Mouse (Mus musculus) CD4-positive helper T cell, adult 2 months (primary cell): ENCODE measurements around the gene Perm1.

Experiments used
- DNase-seq: peaks from one replicate; pipeline ENCODE4 v3.0.0-alpha.2; 2012; ENCODE audit warnings: low read depth, missing footprints, low spot score

Perm1 gene

DNA sequence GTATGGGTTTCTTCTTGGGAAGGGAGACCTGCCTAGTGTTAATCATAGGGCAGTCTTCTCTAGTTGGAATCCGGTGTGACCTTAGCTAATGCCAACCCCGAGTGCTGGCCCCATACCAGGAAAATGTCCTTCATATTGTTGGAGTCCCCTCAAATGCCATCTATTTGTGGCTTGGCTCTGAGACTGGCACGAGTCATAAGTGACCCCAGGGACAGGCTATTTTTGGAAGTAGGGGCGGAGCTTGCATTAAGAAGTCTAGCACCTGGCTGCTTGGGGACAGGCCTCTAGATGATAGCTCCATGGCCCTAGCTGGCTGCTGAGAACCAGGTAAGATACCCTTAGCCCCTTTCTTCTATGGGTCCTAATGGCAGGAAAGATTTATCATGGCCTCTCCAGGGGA is at the start of gene Perm1:
TSS of gene Perm1 (plus strand) at position 220 of the 400 bp plus-strand sequence.
- DNase-seq, result no peak

DNA sequence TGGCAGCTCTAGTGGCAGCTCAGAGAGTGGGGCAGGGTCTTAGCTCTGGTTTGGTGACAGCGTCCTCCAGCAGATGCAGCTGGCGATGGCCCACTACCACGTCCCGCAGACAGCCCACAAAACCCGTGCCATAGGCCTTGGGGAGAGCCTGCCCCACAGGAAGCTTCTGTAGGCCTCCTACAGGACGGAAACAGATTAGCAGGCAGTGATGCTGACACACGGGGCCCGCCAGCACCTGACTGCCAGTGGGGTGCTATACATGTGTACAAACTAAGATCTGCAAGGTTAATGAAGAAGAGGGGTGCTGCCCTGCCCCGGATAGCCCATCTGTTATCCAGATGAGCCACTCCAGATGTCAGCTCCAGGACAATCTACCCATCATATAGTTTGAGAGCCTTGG is 49.2 kb upstream of the Perm1 start:
- DNase-seq, result no peak

DNA sequence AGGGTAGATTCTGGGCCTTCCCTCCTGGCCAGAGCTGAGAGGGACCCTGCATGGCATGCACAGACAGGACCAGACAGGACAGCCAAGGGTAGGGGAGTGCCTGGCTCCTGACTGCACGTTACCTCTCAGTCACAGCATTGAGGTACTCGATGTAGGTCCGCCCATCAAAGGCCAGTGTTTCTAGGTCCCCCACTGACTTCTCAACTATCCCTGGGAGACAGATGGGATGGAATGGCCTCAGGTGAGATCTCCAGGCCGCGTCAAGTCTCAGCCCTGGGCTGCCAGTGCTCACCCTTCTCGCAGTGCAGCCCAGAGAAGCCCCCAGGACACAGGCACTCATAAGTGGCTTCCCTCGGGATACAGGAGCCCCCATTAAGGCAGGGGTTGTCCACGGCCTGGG is 47.1 kb upstream of the Perm1 start:
- DNase-seq, result no peak

DNA sequence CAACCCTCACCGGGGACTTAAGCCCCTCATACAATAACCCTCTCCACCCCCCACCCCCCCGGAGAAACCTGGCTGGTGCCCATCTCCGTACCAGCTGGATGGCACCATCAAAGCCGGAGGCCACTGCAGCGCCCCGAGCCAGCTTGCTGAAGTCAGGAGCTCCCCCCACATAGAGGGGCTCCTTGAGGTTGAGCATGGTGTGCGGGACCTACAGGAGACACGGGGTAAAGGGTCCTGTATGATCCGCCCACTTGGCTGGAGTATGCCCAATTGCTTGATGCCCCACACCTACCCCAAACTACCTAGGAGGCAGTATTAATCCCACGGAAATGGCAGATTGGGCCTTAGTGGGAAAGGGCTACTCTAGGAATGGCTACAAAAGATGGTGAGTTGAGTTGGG is 46.5 kb upstream of the Perm1 start:
- DNase-seq, result no peak

DNA sequence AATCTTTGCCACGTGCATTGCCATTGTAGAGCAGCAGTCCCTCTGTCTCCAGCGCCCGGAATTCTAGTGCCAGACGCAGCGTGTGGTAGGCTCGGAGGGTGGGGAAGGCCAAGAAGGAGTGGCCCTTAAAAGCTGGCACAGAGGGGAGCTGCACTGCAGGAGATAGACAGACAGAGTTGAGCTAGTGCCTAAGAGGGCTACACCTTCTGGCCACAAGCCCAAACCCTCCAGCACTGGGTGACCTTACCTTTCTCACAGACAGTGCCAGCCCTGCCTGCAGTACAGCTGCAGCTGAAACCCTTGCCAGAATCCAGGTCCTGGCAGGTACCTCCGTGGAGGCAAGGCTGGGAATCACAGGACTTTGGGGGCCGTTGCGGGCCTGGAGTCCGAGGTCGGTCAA is 43.8 kb upstream of the Perm1 start:
- DNase-seq, result no peak

DNA sequence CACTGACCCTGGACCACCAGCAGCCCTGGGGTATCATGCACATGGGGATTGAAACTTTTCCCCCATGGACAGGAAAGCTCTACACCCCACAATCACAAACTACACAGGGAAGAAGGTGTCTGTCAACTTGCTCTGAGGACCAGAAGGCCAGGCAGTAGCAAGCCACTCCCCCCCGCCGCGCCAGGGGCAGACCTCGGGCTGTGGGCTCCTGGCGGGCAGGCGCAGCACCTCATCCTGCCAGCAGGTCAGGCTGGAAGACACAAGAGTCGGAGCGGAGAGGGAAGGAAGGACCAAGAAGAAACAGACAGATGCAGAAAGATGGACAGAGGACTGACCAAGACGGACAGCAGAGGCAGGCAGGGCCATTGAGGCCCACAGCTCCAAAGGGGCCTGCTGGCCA is 38.0 kb upstream of the Perm1 start:
- no peak for DNase-seq

DNA sequence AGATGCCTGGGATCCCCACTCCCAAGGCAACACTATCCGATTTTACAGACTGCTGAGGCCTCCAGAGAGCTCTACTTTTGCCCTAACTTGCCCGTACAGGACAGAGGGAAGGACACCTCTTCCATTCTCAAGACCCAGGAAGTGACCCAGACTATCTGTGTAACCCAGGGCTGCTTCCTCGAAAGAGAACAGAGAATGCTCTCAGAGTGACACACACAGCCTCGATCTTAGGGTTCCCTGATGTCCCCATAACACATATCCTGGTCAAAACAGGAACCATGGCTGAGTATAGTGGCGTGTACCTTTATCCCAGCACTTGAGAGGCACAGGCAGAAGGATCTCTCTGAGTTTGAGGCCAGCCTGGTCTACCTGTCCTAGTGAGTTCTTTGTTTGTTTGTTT is 31.9 kb upstream of the Perm1 start:
- DNase-seq, result no peak

DNA sequence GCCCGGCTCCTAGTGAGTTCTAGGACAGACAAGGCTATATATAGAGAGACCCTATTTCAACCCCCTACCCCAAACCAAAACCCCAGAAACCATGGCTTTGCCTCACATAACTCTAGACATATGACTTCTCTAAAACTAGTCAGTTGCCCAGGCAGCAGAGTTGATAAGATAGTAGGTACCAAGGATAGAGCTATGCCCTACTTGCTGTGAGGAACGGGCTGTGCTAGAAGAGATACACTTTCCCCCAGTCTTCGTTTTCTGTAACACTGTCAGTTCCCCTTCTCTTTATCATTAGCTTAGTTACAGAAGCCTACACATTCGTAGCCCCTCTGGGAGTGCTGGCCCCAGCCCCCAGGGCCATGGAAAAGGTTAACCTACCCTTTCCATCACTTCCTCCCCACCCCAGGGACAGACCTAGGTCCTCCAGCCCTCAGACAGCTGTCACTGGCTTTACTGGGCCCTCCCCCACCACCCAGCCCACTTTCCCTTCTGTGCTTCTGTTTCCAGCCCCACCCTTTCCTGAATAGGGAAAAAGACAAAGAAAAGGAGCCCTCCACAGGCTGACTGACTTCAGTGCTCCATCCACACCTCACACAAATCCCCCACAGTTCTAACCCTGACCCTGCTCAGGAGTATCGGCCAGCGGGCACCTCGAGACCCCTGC is 31.2 kb upstream of the Perm1 start:
- DNase-seq, result no peak

DNA sequence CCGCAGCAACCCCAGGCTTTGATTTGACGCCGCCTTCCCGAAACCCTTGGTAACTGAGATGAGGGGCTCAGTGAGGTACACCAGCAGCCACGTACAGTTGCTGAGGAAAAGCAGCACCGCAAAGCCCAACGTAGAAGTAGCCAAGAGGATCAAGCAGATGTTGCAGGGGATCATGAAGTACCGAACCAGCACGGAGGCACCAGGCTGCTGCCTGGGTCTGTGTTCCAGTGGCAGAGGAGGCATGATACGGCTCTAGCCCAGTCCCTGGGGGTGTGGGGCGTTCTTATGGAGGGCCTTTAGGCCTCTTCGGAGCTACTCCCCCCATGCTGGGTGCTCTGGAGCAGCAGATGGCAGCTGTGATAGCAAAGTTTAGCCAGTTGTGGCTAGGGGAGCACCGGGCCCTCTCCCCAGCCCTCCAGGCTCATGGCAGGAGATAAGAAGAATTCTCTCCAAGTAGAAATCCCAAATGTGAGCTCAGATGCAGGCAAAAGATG is 30.2 kb upstream of the Perm1 start:
- DNase-seq, result no peak

DNA sequence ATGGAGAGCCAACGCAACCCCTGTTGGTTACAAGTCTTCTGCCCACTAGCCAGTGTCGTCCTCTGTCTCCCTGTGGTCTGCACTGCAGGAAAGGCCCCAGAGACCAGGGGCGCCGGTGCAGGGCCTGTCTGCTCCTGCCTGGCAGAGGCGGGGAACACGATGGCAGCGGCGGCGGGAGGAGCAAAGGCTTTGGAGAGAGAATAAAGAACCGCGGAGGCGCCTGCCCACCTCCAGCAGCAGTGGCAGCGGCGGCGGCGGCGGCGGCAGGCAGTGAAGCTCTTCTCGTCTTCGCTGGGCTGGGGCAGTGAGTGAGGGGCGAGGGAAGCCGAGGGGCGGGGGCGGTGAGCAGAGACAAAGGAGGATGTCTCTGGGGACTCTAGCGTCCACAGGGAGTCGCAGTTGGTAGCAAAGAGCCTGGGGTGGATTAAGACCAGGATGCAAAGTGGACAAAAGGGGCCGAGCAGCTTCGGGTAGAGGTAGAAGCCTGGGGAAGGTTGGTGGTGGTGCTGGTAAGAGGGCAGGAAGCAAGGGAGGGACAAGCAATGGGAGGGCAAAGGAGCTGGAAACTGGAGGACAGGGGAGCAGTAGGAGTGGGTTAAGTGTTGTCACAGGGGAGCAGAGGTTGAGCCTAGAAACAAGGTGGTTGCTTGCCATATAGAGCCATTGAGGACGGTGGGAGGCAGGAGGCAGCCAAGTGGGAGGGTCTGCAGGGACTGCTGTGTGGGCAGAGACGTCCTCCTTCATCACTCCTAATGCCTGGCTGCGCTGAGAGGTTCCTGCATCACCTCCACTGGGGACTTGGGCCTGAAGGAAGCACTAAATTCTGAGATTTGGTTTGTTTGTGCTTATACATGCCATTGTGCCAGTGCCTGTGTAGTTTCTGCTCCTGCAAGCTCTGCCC is 29.5 kb upstream of the Perm1 start:
- no peak for DNase-seq

DNA sequence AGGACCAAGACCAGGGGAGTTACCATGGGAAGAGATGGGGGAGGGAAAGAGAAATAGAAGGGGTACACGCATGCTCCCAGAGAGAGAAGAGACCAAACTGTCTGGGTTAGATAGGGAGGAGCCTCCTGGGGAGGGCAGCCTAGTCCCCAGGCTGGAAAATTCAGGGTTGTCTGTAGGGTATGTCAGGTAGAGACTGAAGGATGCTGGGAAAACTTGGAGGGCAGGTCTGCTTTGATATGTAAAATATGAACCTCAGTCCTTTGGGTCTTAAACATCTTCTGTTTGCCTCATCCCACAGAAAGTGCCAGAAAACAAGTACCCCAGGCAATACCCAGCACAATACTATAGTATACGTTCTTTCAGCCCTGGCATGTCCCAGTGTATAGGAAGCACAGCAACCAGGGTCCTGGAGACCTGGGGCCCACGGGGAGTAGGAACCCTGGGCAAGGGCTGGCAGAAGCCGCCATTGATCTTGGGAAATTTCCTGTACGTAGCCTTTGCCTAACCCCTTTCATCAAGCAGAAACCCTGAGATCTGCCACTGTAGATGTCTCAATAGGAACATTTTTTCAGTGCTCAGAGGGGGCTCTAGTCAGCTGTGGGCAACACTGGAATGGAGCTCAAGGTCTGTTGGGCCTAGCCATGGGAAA is 27.4 kb upstream of the Perm1 start:
- no peak for DNase-seq

DNA sequence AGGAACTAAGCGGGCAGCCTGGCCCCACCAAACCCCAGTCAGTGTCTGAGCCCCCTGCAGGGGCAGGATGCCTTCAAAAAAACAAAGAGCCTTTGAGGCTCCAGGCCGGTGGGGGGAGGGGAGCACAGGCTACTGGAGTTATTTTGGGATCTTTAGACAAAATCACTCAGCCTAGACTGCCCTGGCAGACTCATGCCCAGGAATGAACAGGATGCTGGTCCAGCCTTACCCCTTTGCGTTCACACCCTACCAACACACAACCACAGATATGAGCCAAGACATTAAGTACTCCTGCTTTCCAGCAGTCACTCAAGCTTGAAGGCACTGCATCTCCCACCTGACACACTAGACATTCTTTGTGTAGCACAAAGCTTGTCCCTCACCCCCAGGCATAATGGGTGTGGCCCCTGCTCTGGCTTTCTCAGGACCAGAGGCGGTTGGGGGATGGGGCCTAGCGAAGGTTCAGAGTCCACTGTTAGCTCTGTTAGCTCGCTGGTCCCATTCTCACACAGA is 26.8 kb upstream of the Perm1 start:
- DNase-seq, result no peak

DNA sequence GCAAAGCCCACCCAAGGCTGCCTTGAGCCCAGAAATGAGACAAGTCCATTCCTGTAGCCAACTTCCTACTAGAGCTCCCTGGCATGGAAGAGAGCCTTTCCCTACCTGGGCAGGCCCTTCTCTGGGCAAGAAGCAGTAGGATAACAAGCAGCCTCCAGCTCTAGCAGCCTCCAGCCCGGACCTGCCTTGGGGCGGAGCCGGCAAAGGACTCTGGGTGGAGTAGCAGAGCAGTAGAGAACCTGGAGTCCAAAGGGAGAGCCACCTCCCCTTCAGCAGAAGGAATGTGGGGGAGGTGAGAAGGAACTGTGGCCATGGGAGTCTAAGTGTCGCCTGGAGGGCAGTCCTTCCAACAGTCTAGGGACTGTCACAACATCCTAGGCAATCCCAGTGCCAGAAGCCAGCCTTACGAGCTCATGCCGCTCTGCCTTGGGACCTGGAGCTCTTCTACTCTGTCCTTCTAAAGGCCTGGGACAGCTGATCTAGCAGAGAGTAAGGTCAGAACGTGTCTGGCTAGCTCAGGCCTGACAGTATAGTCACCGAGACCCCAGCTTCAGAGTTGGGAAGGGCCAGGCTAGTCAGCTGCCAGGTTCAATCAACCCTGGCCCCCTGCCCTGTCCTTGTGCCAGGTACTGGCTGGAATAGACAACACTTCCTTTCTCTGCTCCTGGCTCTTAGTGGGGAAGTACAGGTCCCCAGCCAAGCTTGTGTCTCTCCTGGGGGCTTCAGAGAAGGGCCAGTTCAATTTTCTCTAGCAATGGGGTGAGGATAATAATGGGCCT is 23.1 kb upstream of the Perm1 start:
- DNase-seq, result no peak

DNA sequence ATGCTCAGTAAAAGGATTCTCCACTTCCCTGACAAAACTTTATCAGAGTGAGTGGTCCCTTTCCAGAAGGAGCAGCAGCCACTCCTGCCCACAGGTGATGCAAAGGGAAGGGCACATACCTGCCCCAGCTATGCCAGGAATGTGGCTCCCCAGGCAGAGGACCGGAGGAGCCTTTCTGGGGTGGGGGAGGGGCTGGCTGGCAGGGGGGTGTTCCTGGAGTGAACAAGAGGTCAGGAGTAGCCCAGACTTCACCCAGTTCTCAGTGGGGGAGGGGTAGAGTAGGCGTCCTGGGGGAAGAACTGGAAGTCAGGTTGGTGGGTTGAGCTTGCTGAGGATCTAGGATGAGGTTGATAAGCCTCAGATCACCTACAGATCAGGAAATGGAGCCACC is 22.5 kb upstream of the Perm1 start:
- DNase-seq, result no peak

DNA sequence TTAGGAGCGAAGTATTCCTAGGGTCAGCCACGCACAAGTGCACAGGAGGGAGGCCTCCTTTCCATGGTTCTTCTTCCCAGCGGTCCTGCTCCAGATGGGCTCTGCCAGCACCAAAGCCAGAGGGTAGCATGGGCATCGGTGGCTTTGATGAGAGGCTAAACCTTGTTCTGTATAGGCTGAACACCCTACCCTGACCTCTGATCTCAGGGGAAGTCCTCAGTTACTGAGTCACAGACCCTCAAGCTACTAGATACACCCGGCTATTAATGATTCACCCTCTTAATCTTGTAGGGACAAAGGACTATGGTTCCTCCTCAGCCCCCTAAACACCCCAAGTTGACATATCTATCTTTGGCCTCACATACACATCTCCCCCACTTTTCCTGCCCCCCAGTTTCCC is 21.8 kb upstream of the Perm1 start:
- no peak for DNase-seq

DNA sequence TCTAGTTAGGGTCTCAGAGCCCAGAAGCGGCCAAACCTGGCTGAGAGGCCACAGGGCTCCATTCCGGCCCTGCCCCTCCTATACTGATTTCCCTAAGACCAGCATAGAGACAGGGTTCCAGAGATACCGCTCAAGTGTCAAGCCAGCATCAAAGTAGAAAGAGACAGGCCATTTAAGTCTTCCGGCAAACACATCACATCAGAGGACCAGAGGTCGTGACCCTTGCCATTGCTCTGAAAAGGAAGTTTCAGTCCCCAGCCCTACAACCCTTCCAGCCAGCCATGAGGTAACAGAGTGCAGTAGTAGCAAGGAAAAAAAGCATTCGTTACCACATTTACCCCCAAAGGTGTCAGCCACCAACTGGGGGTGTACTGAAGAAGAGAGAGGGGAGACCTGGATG is 21.3 kb upstream of the Perm1 start:
- no peak for DNase-seq

DNA sequence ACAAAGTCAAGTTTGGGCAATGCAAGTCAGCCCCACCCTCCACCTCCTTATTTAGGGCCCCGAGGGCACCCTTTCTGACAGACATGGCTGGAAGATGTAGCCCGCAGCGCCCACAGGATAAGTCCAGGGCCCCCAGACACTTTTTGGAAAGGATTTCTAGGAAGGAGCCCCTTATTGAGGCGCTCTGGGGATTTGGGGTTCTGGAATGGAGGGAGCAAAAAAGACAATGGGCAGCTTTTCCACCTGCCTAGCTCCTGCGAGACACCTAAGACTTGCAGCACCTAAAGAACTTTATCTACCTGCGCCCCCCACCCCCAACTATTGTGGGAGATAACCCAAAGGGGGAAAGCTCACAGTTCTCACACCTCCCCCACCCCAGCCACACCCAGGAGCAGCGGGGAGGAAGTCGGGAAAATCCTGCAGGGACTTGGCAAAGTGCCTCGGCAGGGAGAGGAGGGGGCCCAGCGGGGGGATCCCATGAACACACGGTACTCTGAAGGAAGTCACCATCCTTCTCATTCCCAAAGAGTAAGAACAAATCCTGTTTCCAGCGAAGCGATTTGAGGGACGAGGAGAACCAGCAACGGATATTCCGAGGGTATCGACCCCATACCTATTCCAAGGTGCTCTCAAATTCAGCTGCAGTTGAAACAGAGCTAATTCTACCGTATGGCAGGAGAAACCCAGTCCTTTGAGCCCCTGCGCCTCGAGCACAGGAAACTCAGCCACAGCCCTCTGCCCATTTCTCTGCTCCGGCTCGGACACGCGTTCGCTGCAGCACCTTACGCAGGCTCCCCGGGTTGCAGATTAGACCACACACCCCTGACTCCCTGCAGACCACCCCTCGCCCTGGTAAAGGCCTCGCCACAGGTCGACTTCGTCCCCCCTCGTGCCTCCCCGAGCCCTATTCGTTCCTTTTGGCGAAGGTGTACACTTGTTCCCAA is 19.5 kb upstream of the Perm1 start:
- peak; percentile 19 for DNase-seq

DNA sequence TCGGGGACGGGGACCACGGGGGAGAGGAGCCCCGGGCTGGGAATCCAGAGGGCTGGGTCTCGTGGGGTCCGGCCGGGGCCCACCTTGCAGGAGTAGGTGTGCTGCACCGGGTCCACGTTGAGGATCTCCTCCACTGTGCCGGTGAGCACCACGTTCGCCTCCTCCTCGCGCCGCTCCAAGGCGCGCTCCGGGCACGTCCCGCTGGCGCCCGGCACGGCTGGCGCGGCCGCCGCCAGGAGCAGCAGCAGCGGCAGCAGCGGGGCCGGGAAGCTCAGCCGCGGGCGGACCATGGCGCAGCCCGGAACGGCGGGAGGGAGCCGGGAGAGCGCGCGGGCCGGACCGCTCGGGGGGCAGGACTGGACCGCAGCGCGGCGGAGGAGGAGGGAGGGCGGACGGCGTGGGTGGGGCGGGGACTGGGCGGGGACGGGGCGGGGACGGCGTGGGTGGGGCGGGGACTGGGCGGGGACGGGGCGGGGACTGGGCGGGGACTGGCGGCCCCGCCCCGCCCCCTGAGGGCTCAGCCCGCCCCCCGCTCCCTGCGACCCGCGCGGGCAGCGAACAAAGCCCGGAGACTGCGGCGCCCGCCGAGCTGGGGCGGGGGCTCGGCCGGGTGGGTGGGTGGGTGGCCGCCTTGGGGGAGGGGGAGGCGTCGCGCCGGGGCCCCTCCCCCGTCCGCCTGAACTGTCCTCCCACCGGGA is 18.4 kb upstream of the Perm1 start, which contains the start of gene Agrn:
TSS of gene Agrn (minus strand) at position 358 of the 698 bp plus-strand sequence.
- peak; percentile 69 for DNase-seq

DNA sequence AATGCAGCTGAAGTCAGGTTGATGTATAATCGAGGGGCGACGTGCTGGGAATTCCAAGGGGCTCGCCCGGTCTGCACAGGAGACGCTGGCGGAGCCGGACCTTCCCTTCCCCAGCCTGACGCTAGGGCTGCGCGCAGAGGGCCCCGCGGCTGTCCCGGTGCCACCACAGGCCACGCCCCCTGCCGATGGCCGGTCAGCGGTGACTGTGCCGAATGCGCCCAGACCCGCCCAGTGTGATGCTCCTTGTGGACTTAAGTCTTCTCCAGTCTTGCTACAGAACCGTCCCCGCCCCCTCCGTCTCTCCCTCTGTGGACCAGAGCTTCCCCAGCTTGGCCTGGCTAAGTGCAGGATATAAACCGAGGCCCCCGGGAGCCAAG is 17.9 kb upstream of the Perm1 start:
- peak; percentile 77 for DNase-seq
